Mouse (Mus musculus) T-helper 1 cell (primary cell): ENCODE measurements around the gene Alkbh7.

ENCODE experiments used
- in situ Hi-C: fragments of 300-600 bp; cut with MboI, MseI; formaldehyde crosslinking; loops from one replicate; pipeline ENCODE4 v1.15.1; 2025; ENCODE audit warnings: high pct_unique_total_duplicates

Gene Alkbh7

DNA sequence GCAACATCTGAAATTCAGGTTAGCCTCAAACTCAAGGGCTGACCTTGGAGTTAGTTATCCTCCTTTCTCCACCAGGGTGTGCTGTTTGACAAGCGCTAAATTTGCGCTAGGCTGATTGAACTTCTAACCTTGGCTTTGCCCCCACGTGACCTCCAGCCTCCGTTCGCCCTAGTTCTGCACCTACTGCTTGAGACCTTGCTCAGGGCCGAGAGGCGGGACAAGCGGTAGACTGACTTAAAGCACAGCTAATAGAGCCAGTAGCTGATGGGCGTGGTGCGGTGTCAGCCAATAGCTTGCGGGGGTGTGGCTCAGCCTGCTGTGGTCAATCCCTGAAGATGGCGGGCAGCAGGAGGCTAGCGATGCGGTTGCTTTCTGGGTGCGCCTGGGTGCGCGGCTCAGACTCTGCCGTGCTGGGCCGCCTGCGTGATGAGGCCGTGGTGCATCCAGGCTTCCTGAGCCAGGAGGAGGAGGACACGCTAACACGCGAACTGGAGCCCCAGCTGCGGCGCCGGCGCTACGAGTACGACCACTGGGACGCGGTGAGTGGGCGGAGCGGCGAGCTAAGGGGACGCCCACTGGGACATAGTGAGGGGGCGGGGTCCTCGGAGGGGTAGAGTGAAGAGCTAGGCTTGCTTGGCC lies at the start of gene Alkbh7:
TSS of gene Alkbh7 (plus strand) at position 311 of the 639 bp plus-strand sequence.
- in situ Hi-C loops, result loop anchor here (5.0 to 10.0 kb wide), 2 partner anchors 340 to 692 kb away; partner anchors contain the start of genes Arrdc5 and Uhrf1

GRCm38 (mm10) chr17:56950915-56951314 lies 46.2 kb upstream of the Alkbh7 start:
- in situ Hi-C loops, result no loop called here

DNA sequence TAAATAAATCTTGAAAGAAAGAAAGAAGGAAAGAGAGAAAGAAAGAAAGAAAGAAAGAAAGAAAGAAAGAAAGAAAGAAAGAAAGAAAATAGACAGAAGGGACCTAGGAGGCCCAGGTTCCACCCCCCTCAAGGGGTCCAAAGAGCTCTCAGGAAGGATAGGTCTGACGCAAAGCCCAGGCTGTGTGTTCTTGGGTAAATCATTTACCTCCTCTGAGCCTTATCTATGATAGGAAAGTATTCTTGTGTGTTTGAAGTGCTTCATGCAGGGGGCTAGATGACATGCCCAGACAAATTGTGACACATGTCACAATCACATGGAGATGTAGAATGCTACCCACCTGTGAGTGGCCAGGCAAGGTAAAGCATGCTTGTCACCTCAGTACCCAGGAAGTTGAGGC lies 44.5 kb upstream of the Alkbh7 start:
- in situ Hi-C loops, result no loop called here

- in situ Hi-C loops, result no loop called here
Measured at GRCm38 (mm10) chr17:56954871-56955270, 42.3 kb upstream of the Alkbh7 start.

DNA sequence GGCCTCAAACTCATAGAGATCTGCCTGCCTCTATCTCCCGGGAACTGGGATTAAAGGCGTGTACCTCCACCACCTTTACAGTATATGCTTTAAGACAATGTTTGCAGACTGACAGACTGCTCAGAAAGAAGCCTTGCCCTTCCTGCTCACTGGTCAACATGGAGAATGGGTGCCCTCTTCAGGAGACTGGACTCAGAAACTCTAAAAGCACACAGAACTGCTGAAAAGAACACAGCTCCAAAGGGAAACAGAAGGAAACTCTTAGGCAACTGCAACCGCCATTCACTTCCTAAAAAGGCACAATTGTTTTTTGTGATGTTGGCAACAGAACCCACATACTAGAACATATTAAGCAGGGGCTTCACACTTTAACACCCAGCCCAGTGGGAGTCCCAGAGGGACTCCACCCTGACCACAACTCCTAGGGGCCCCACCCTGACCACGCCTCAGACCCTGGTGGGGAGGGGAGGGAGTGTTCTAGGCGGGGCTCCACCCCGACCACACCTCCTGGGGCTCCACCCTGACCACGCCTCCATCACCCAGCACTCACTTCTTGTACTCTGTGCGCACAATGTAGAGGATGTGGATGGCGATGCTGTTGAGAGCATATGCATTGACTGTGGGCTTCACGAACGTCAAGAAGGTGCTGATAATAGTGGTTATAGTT lies 39.2 kb upstream of the Alkbh7 start:
- in situ Hi-C loops, result no loop called here

- in situ Hi-C loops, result no loop called here
Measured at GRCm38 (mm10) chr17:56958667-56959066, 38.5 kb upstream of the Alkbh7 start.

DNA sequence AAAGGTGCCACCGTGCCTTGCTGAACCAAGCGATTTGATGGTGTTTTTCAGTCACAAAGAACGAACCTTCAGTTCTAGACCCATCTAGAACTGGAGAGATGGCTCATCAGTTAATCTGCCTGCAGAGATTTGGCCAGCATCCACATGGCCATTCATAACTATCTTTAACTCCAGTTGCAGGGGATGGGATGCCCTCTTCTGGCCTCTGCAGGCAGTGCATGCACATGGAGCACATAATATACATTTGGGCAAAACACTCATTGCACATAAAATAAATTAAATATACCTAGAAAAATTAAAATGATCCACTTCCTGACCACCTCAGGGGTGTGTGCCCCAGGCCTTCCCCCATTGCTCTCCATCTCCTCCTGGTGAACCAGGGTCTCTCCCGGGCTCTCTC lies 35.3 kb upstream of the Alkbh7 start:
- in situ Hi-C loops, result no loop called here

DNA sequence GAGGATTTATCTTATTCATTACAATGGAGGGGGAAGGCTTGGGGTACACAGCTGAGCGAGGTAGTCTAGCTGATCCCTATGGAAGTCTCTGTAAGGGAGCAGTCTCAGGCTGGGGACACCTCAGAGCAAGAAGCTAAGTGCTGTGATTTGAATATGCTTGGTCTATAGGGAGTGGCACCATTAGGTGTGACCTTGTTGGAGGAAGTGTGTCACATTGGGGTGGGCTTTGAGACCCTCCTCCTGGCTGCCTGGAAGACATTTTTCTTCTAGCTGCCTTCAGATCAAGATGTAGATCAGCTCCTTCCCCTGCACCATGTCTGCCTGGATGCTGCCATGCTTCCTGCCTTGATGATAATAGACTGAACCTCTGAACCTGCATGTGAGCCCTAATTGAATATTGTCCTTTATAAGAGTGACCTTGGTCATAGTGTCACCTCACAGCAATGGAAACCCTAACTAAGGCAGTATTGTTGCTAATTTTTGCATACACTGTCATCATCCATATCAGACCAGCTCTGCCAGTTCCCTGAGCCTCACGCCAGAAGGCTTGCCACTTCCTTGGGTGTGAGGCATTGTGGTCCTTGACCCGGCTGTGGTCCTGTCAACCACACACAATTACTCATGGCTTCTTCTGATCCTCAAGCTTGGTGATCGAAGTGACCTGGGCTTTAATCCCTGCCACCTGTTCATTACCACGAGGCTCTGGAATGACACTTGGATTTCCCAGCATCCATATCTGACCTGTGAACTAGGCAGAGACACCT lies 34.3 kb upstream of the Alkbh7 start:
- in situ Hi-C loops, result no loop called here

- in situ Hi-C loops, result no loop called here
Measured at GRCm38 (mm10) chr17:56963646-56964045, 33.5 kb upstream of the Alkbh7 start.

- in situ Hi-C loops, result no loop called here
Measured at GRCm38 (mm10) chr17:56969321-56969720, 27.8 kb upstream of the Alkbh7 start.

GRCm38 (mm10) chr17:56970081-56970480 lies 27.1 kb upstream of the Alkbh7 start:
- in situ Hi-C loops, result no loop called here

GRCm38 (mm10) chr17:56973956-56974707 lies 23.0 kb upstream of the Alkbh7 start:
- in situ Hi-C loops, result no loop called here

GRCm38 (mm10) chr17:56974708-56975240 lies 22.4 kb upstream of the Alkbh7 start:
- in situ Hi-C loops, result loop anchor here (5.0 kb wide), 1 partner anchor 37 kb away; the partner anchor contains the start of gene Mllt1

- in situ Hi-C loops, result loop anchor here (5.0 kb wide), 1 partner anchor 38 kb away; the partner anchor contains the start of gene Mllt1
Measured at GRCm38 (mm10) chr17:56975391-56975790, 21.7 kb upstream of the Alkbh7 start.

DNA sequence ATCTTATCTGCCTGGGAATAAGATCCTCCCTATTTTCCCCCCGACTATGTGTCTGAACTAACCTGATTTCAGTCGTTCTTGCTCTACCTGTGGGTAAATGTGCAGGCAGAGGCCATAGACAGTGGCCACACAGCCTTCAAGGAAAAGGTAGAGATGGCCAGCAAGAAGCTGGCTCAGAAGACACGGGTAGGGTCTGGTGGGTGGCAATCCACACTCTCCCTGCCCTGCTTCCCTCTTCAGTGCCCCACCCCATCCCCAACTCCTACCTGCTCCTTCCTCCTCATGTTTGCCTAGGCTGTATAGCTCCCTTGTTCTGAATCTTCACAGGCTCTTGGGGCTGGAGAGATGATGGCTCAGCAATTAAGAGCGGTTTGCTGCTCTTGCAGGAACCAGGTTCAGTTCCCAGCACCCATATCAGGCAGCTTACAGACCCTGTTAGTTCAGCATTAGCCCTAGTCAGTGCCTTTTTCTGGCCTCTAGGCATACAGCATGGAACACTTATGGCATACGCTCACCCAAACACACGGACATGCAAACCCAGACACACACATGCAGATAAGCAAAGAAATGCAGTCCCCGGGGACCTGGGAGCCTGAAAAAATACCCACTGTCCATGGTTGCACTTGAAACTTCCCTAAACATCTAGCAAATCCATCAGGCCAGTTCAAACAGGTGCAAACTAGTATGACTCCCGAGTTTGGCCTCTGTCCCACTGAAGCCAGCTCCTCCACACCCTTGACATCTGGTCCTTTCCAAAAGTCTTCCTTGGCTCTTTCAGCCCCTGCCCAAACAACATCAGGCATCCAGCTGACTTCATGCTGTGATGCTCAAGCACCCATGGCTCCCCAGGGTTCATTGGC lies 20.4 kb upstream of the Alkbh7 start:
- in situ Hi-C loops, result loop anchor here (5.0 kb wide), 1 partner anchor 39 kb away; the partner anchor contains the start of gene Mllt1

- in situ Hi-C loops, result loop anchor here (5.0 kb wide), 1 partner anchor 42 kb away; the partner anchor contains the start of gene Mllt1
Measured at GRCm38 (mm10) chr17:56979524-56979923, 17.6 kb upstream of the Alkbh7 start.

DNA sequence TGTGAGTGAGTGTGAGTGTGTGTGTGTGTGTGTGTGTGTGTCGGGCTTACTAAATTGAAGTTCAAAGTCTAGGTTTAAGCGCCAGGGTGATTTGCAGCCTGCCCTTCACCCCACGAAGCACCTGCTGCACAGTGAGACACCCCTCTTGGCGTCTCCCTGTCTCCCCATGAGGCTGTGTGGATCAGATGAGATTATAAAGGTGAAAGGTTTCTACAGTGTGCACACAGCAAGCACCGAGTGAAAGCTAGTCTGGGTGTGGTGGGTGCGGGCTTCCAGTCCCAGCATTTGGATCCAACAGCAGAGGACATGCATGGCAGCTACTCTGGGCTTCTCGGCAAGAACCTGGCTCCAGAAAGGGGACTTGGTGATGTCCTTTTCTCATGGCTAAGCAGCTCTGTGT lies 16.1 kb upstream of the Alkbh7 start:
- in situ Hi-C loops, result no loop called here

- in situ Hi-C loops, result no loop called here
Measured at GRCm38 (mm10) chr17:56982013-56982412, 15.1 kb upstream of the Alkbh7 start, which contains the start of gene Acer1. Gene Acer1 (minus strand): TSS chr17:56982126.

GRCm38 (mm10) chr17:56984886-56985285 lies 12.3 kb upstream of the Alkbh7 start:
- in situ Hi-C loops, result no loop called here

DNA sequence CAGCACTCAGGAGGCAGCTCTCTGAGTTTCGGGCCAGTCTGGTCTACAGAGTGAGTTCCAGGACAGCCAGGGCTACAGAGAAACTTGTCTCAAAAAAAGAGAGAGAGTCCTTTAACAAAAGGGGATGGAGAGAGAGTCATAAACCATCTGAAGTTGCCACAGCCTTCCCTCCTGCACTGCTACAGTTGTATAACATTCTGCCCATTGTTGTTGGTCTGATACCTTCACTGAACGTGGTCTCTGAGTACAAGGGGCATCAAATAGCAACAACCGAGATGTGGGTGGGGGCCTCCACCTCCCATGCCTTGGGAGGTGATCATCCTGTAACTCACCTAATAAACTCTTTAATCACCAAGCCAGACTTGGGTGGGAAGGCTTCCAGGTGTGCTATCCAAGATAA lies 11.5 kb upstream of the Alkbh7 start:
- in situ Hi-C loops, result no loop called here
